Mouse (Mus musculus): ENCODE measurements around the gene 4930518I15Rik.

- no peak for TF ChIP-seq CTCF (IDR thresholded peaks at IDR 0.05; ENCODE audit: low read depth)
- TF ChIP-seq EP300 (IDR thresholded peaks at IDR 0.05; ENCODE audit: low read depth) = peak; percentile 40; the same call in 1 of the 2 replicates
Measured at GRCm38 (mm10) chr2:156863487-156864160, 5.9 kb upstream of the 4930518I15Rik start.
